Mouse (Mus musculus) CD4-positive, CD25-positive, alpha-beta regulatory T cell, adult 4 months (primary cell): Measurements from ENCODE around the gene Tomm6. TPM values are rescaled to one million over a fixed set of nuclear protein-coding genes. Genes with fewer than 3 reads are reported as not detected.
"Not testable (repeated sequence)": the region's sequence is repeated elsewhere in the genome, so short reads cannot be mapped to it uniquely, and the experiment has no call there.

ENCODE experiments used
- ATAC-seq: one replicate; pipeline ENCODE4 v1.8.0; 2017
- polyA plus RNA-seq, 2 experiments: library from polyadenylated mRNA; unstranded; fragments of 100-300 nt; shearing (Covaris generic); gene quantifications; one replicate each; pipeline ENCODE4 v1.2.1; 2017

Gene Tomm6
- polyA plus RNA-seq, 2 experiments from 2014 or later, result 264 to 319 TPM

DNA sequence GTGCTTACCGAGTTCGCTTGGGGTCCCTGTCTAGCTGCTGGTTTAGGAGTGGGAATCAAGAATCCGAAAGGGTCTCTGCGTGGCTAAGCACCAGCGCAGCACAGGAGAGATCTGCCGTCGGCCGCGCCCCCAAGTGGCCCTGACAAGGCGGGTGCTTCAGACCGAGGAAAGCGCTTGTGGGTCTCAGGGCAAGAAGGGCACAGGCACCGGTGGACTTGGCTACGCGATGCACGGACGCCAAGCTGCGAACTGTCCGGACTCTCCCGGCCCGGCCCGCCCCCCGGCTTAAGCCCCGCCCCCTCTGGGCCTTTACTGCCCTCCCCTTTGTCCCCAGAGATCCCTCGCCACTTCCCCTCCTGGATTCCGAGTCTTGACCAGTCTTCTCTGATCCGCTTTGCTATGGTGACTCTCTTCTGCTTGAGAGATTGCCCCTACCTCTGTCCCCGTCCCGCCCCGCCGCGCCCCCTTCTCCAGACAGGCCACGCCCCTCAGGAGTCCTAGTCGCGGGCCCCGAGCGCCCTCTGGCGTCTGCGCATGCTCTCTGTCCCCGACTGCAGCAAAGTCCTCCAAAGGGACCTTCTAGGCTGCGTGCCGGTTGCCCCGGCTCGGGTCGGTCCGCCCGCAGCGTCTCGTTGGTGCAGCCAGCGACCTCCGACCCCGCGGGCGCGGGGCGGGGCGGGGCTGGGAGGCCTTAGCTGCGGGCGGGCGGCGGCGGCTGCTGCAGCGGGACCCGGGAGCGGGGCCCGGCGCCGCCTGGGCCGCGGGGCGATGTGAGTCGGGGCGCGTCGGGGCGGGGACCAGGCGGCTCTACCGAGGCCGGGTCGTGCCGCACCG is 6.5 kb upstream of the Tomm6 start, which contains the start of gene Prickle4:
Gene Prickle4 (minus strand): TSS at position 234 of the 834 bp plus-strand sequence.
- ATAC-seq, result peak; percentile 98

DNA sequence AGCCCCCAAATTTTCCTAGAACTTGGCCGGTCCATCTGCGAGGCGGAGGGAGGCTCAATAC is 6.1 kb upstream of the Tomm6 start, which contains the start of gene Gm21981:
Gene Gm21981 (minus strand): TSS at position 14 of the 61 bp plus-strand sequence.
- ATAC-seq, result no peak

DNA sequence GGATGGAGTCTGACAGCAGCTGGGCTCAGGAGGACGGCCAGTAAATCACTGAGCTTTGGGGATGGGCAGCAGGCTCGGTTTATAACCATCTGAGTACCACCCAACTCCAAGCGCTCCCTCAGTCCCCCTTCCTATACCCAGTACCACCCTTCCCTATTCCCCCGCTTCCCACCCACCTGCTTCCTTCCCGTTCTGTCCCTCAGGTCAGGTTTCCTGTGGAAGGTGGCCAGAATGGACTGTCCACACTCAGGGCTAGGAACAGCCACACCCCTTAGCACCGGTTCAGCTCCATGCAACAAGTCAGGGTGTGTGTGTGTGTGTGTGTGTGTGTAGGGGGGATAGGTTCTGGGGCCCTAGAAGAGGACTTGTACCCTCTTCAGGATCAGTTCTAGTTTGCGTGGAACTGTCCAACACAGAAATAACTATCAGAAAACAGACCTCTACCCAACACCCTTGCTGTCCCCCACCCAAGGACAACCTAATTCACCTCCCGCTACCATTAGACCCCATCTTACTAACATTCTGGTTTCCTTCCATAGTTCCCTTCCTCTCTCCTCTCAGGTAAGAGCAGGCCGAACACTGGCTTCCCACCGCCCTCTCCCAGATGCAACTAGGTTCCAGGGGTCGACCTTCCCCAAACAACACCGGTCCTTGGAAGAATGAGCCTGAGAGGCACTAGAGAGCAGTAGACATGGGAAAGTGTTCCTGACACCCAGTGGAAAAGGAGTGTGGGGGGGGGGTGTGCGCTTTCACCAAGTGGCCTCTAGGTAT is 5.7 kb upstream of the Tomm6 start:
- no peak for ATAC-seq

DNA sequence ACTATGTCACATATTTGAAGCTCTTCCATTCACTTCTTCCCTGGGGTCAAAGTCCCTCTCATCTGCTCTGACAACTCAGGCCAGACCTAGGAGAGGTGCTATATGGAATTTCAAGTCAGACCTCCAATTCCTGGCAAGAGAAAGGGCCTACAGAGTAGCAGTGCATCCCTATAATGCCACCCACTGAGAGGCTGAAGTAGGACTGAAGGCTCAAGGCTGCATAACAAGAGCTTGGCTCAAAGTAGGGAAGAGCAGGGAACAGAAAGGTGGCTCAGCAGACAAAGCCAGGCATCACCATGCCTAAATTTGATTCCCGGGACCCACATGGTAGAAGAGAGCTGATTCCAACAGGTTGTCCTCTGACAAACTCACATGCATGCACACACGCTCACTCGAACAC is 3.5 kb upstream of the Tomm6 start:
- no peak for ATAC-seq

DNA sequence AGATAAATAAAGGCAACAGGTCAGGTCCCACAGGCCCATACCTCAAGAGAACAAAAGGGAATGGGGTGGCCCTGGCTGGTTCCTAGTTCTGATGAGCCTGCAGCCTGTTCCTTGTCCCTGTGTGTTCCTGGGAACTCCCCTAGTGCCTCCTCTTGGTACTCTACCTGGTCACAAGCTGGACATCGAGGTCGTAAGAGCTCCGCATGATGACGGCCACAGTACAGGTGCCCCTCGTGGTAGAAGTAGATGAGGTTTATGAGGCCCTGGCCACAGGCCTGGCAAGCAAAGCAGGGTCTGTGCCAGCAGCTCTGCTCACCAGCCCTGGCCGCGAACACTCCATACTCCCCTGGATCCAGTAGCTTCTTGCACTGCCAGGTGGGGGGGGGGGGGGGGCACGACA is 1.7 kb upstream of the Tomm6 start:
- no peak for ATAC-seq

DNA sequence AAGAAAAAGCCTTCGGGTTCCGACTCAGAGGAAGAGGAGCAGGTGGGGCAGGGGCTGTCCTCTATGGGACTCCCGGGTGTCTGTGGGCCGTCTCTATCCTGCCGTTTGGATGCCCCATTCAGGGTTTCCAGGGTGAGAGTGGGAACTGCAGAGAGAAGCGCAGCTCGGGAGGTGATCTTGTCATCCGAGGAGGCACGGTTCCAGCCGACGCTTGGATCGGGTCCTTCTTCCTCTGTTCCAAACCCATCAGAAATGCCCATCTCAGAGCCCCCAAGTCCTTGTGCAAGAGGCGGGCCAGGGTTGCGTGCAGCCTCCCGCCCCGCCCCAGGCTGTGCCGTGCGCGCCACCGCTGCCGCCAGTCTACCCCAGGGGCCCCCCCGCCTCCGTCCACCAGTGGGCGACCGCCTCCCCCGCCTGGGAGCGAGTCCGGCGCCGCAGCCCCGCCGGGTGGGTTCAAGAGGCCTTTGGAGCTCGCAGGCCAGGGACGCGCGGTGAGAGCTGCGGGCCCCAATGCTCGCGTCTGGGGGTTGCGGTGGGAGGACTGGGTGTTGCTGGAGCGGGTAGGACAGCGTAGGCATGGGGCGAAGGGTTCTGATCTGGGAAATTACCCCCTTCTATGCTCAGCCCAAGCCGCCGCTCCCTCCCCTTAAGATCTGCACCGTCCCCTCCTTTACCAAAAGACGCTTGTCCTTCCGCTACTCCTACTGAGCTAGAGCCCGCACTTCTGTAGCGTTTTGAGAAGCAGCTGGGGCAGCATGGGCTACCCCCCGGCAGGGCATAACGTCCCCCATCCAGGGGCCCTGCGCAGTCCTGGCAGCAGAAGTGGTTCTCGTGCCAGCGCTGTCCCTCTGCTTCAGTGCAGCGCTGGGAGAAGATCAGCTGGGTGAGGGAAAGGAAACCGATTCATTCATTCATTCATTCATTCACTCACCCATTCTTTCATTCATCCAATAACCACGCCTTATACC is 706 bp upstream of the Tomm6 start, which contains the start of gene Frs3:
Gene Frs3 (plus strand): TSS at position 423 of the 968 bp plus-strand sequence.
- ATAC-seq, result peak; percentile 10

DNA sequence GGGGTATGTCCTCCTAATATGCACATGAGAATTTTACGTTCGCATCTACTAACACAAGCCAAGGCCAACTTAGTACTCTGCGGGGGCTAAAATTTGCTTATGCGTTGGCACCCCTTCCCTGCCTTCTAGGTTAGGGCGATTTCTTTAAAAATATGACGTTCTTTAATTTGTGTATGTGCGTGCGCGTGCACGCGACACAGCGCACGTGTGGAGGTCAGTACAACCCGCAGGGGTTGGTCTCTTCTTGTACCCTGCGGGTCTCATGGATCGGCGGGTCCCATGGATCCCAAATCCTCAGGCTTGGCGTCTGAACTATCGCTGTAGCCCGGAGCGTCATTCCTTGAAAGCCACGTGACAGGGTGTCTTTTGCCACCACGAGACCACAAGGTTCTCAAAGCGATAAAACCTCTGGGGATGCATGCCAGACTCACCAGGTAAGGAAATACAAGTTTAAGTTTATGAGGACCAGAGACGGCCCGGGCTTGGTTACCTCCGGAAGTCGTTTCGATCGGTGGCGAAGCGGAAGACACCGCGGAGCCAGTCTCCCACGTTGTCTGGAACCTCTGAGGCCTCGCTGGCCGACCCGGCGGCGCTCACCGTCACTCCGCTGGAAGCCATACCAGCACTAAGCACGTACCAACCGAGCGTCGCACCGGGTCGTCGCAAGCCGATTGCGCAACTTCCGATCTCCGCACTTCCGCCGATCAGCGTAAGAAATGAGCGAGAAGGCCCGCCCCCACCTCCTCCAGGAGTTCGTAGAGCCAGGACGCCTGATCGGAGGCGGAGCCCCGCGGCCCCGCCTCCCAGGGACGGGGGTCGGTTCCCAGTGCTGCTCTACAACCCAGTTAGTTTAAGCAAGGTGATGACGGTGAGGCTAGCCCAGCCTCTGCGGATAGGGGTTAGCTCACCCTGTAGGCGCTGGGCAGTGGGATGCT is 510 bp downstream of the Tomm6 start:
- peak; percentile 96 for ATAC-seq

DNA sequence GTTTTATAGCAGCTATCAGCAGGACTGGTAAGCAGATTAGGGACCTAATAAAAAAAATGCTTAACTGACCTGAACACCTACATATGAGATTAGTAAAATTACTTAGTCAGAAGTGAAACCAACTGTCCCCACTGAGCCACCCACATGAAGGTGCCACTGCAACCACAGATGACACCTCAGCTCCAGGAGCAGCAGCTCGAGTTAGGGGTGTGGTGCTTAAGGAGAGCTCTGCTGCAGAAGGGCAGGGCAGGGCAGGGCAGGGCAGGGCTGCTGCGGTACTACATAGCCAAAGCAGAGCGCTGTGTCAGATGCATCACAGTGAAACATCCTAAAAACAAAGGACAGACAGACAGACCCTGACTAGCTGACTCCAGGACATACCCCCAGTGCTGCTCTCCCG is 5.3 kb downstream of the Tomm6 start:
- no peak for ATAC-seq

DNA sequence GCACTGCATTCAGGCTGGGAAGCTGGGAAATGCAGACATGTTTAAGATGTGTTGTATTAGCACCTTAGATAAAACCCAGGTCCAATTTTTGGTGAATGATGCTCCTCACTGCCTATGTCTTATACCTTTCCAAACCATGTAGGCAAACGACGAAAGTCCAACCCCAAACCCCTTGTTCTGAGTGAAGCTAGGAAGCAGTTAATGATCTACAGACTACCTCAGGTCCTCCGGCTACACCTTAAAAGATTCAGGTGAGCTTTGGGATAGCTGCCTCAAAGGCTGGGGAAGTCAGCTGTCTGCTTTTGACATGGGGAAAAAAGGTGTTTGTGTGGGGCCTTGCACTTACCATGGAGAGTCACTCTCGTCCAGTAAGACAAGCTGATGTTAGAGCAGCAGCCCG is 9.5 kb downstream of the Tomm6 start:
- no peak for ATAC-seq

DNA sequence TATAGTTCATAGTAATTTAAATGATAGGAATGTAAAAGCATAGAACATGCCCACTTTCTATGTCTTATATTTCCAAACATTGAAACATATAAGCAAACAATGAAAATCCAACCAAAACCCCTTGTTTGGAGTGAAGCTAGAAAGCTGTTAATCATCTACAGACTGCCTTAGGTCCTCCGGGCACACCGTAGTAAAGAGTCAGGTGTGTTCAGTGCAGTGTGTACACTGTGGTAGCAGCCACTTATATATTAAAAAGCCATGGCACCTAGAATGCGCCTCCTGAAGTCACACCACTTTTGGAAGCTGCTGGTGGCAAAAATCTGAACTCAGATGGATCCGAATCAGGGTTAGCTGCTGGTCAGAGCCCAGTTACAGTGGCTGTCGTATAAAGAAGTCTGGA is 9.9 kb downstream of the Tomm6 start:
- ATAC-seq, result no peak

DNA sequence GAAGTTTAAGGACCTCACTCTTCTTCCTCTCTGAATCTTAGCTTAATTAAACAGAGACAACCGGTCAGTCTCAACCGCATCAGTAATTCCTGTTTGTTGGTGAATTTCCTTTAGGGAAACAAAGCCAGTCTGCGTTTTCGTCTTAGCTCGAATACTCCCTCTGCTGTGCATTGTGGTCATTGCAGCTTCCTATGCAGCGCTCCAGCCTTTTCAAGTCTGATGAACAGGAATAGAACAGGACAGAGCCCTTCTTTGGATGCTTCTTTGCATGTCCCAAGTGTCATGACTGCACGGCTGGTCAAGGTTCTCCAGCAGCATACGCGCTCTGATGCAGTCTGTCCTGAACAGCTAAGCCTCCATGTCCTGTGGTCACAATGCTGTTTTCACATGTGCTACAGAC is 11.6 kb downstream of the Tomm6 start:
- ATAC-seq, result peak; percentile 51

DNA sequence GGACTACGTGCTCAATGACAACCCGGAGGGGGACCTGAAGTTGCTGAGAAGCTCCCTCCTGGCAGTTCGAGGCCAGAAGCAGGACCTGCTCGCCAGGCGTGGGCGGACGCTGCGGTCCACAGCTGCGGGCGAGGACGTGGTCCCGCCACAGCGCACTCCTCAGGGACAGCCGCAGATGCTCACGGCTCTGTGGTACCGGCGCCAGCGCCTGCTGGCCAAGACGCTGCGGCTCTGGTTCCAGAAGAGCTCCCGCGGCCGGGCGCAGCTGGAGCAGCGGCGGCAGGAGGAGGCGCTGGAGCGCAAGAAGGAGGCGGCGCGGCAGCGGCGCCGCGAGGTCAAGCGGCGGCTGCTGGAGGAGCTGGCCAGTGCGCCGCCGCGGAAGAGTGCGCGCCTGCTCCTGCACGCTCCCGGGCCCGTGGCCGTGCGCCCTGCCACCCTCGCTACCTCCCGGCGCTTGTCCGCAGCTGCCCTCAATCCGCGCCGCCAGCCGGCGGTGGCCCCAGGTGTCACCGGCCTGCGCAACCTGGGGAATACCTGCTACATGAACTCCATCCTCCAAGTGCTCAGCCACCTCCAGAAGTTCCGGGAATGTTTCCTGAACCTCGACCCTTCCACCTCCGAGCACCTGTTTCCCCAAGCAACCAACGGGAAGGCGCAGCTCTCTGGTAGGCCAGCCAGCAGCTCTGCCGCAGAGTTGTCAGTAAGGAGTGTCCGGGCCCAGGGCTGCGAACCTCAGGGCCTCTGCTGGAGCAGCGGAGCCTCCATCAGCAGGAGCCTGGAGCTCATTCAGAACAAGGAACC is 15.7 kb downstream of the Tomm6 start:
- ATAC-seq, result no peak

DNA sequence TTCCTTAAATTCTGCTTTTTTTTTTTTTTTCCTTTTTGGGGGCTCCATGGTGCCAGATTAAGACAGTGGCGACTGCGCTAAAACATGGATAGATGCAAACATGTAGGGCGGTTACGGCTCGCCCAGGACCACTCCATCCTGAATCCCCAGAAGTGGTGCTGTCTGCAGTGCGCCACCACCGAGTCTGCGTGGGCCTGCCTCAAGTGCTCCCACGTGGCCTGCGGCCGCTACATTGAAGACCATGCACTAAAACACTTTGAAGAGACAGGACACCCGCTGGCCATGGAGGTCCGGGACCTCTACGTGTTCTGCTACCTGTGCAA is 16.2 kb downstream of the Tomm6 start:
- no peak for ATAC-seq

DNA sequence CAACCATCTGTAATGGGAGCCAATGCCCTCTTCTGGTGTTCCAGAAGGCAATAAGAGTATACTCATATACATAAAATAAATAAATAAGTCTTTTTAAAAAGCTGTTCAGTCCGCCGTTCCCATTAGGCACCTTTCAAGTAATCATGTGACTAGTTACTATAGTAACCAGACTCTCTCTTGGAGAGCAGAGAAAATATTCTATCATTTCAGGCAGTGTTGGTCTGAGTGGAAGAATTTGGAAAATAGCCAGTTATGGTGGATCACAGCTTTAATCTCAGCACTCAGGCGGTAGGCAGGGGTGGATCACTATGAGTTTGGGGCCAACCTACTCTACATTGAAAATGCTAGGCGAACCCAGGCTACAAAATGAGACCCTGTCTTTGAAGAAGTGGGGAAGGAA is 19.0 kb downstream of the Tomm6 start:
- ATAC-seq, result no peak

DNA sequence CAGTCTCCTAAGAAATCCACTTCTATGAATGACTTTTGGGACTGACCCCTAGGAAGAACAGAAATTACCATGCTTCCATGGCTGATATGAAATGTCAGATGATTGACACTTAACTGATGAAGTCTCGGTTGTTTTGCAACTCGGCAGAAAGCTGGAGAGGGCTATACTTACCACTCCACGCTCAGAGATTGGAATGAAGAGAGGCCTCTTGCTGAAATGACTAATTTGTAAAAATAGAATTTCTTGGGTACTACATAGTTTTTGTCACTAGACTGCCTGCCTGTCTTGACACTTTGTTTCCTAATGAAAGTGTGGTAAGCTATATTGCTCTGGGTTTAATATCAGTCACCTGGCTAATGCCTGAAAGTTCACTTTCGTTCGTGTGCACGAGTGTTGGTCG is 23.7 kb downstream of the Tomm6 start:
- no peak for ATAC-seq

DNA sequence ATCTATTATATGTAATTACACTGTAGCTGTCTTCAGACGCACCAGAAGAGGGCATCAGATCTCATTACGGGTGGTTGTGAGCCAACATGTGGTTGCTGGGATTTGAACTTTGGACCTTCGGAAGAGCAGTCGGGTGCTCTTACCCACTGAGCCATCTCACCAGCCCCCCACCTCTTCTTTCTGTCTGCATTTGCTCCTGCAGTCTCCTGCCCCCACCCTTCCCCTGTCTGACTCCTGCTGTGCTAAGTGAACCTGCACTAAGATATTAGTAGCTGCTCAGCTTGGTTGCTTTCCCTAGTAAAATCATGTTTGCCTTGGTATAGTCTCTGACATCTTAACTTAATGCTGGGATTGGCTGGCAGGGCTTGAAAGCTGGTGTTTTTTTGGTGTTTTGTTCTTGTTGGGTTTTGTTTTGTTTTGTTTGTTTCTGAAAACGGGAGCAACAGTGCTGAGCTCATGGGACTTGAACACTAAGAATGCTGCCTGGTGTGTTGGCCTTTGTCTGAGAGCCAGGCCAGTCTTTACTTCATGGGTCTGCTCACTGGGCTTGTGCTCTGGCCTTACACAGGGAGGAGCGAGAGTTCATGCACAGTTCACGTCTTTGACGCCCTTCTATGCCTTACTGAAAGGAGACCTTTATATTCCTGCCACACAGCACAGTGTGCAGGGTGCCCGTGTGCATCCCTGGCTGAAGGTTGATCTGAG is 25.0 kb downstream of the Tomm6 start:
- ATAC-seq, result no peak

DNA sequence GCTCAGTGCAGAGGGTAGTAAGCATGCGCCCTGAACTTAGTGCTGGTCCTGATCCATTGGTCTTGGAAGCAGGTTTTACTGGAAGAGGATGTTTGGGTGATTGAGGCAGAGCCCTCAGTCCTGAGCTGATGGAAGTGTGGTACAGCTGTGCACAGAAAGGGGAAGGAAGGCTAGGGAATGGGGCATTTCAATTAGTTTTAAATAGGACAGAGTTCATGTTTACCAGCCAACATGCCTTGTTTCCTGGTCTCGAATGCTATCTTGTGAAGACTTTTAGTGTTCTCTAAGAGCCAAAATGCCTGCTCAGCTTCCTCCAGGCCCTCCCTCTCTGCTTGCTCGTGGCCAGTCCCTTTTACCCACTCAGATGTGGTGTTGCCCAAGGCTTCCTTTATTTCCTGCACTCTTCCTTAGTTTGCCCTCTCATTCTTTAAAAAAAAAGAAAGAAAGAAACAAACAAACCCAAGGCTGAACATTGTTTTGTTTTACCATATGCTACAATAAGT is 29.4 kb downstream of the Tomm6 start:
- ATAC-seq, result no peak

DNA sequence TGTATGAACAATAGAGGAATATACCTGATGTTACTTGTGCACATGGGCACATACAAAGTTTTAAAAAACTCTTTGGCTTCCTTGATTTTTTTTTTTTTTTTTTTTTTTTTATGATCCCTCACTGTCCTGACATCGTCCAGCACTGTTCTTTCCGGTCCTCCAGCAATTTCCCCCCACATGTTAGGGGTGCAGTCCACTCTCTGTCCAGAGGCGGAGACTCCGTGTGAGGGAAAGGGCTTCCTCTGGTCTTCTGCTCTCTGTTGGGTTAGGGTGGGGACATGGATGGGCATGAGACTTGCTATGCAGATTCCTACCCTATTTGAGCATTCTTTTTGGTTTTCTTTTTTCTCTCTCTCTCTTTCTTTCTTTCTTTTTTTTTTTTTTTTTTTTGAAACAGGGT is 30.3 kb downstream of the Tomm6 start:
- ATAC-seq, result no peak

DNA sequence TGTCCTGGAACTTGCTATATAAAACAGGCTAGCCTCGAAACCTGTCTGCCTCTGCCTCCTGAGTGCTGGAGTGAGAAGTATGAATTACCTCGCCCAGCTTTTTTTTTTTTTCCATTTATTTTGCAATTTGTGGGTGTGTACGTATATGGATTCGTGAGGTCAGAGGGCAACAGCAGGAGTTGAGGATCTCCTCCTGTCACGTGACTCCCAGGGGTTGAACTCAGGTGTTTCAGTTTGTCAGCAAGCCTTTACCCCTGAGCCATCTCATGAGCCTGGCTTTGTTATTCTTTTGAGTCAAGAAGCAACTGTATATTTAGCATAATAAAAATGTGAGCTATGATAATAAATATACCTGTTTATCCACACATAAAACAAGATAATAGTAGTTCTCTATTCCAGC is 32.5 kb downstream of the Tomm6 start:
- no peak for ATAC-seq

DNA sequence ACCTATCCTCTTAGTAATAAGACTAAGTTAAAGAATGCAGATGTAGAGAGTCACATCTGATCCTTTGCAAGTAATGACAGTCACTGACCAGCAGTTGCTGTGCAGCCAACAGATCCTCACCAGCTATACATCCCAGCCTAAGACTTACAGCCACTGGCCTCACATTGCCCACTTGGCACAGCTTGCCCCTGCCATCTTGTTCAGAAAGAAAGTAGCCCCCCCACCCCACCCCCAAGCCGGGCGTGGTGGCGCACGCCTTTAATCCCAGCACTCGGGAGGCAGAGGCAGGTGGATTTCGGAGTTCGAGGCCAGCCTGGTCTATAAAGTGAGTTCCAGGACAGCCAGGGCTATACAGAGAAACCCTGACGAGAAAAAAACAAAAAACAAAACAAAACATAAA is 33.8 kb downstream of the Tomm6 start:
- ATAC-seq, result not testable (repeated sequence)

DNA sequence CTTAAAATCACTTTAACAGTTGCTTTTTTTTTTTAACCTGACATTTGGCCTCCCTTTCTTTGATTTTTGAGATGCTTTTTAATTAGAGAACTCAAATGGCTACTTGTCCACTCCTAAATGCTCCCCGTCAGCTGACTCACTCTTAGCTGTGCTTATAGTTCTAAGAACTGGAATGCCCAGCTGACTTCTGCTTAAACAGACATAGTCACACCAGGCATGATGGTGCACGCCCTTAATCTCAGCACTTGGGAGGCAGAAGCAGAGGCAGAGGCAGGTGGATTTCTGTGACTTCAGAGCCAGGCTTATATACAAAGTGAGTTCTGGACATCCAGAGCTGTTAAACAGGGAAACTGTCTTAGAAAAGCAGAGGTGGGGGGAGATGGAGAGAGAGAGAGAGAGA is 36.2 kb downstream of the Tomm6 start:
- no peak for ATAC-seq
